ENCODE assay signal across 13 mouse cellular contexts in the genomic region with DNA sequence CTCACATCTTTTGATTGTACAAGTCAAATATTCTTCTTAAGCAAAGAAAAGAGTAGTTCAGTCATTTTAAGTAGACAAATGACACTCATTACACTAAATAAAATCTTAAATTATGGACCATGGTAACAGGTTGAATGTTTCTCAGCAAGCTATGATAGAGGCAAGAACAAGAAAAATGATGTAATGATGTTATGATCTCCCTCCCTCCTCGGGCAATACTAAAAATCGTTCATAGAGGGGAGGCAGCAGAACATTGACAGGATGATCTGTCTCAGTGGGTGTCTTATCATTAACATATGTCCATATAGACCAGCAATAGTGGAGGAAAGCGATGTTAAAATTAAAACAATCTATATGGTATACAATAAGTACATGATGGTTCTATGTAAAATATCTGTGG. TPM values are rescaled to one million over a fixed set of nuclear protein-coding genes. Genes with fewer than 3 reads are reported as not detected.
DNase-seq lines count a peak whose midpoint lies in the region; ATAC-seq and TF ChIP-seq lines count a peak whose summit lies in the region.
"Had no signal": no experiment of that assay in that cellular context is flagged by ENCODE, and none has a peak within 500 bp of the region (broad histone marks: within the 10 kb centered on the region; RNA-seq: fewer than 3 reads in every experiment).

No protein-coding gene starts in this region.

- H3K4me1 ChIP-seq in hindbrain, embryonic 14.5 days (replicated peaks; ENCODE audit: control insufficient read depth, insufficient read depth, low read length): peaks cover 29% of the 10 kb centered on the region
- peaks cover 2% of the 10 kb centered on the region; the same call in 1 of the 2 replicates for H3K4me1 ChIP-seq in midbrain, postnatal 0 days (ENCODE audit: insufficient read depth, low read length)
- H3K4me1 ChIP-seq in heart, embryonic 12.5 days (replicated peaks): no peaks in the 10 kb centered on the region

- no peaks in the 10 kb centered on the region for H3K27me3 ChIP-seq in hindbrain, embryonic 14.5 days (ENCODE audit: control insufficient read depth, insufficient read depth, low read length)
- H3K27me3 ChIP-seq in midbrain, postnatal 0 days (ENCODE audit: insufficient read depth, low read length): no peaks in the 10 kb centered on the region
- H3K27me3 ChIP-seq in heart, embryonic 12.5 days (replicated peaks): no peaks in the 10 kb centered on the region

- H3K4me2 ChIP-seq in hindbrain, embryonic 14.5 days (replicated peaks): peak overlapping the region; percentile 69
- peak overlapping the region; percentile 52 for H3K4me2 ChIP-seq in midbrain, postnatal 0 days (ENCODE audit: low read depth, low read length, poor library complexity, severe bottlenecking)
- no peak overlapping the region for H3K4me2 ChIP-seq in heart, embryonic 12.5 days
- H3K4me2 ChIP-seq: liver, embryonic 11.5 days had no signal

- no peaks in the 10 kb centered on the region for H3K9me3 ChIP-seq in hindbrain, embryonic 14.5 days (ENCODE audit: control insufficient read depth, low read length)
- H3K9me3 ChIP-seq in midbrain, postnatal 0 days (ENCODE audit: low read length): no peaks in the 10 kb centered on the region
- H3K9me3 ChIP-seq in heart, embryonic 12.5 days (replicated peaks): no peaks in the 10 kb centered on the region

- no peak for ATAC-seq in hindbrain, embryonic 14.5 days (ENCODE audit: low FRiP score)
- peak; percentile 47 for ATAC-seq in midbrain, postnatal 0 days (ENCODE audit: low FRiP score)
- ATAC-seq in heart, embryonic 12.5 days (ENCODE audit: insufficient number of reproducible peaks, low FRiP score): no peak
- ATAC-seq: activated CD4-positive, CD25-positive, alpha-beta regulatory T cell, adult 4 months; intestine, postnatal 0 days had no signal

- peak overlapping the region; percentile 71 for H3K9ac ChIP-seq in hindbrain, embryonic 14.5 days
- peak overlapping the region; percentile 46 for H3K9ac ChIP-seq in midbrain, postnatal 0 days (replicated peaks; ENCODE audit: low read length, poor library complexity, severe bottlenecking)
- H3K9ac ChIP-seq in heart, embryonic 12.5 days: no peak overlapping the region

- H3K36me3 ChIP-seq in hindbrain, embryonic 14.5 days (replicated peaks; ENCODE audit: control insufficient read depth, insufficient read depth): no peaks in the 10 kb centered on the region
- no peaks in the 10 kb centered on the region for H3K36me3 ChIP-seq in midbrain, postnatal 0 days (ENCODE audit: insufficient read depth, low read length)
- H3K36me3 ChIP-seq in heart, embryonic 12.5 days: no peaks in the 10 kb centered on the region

- WGBS in hindbrain, embryonic 14.5 days: 32% methylated on average over 3 of the region's 3 CpGs
- 18% methylated on average over 3 of the region's 3 CpGs for WGBS in midbrain, postnatal 0 days
- 79% methylated on average over 3 of the region's 3 CpGs for WGBS in heart, embryonic 12.5 days

- TF ChIP-seq CTCF in layer of hippocampus, adult 2 months (conservative IDR thresholded peaks at IDR 0.05): no peak
- 0 out of 2 replicates have a peak, but pooled peaks have one; percentile 12 for TF ChIP-seq CTCF in midbrain, postnatal 0 days (IDR thresholded peaks at IDR 0.05)

- H3K27ac ChIP-seq in layer of hippocampus, adult 2 months: peak overlapping the region; percentile 96
- H3K27ac ChIP-seq in hindbrain, embryonic 14.5 days: peak overlapping the region; percentile 76
- H3K27ac ChIP-seq in midbrain, postnatal 0 days (ENCODE audit: low read depth, low read length): peak overlapping the region; percentile 65
- no peak overlapping the region for H3K27ac ChIP-seq in heart, embryonic 12.5 days (ENCODE audit: poor library complexity, severe bottlenecking)

- peak overlapping the region; percentile 70 for H3K4me3 ChIP-seq in layer of hippocampus, adult 2 months
- peak overlapping the region; percentile 47 for H3K4me3 ChIP-seq in hindbrain, embryonic 14.5 days (replicated peaks; ENCODE audit: low read length)
- H3K4me3 ChIP-seq in midbrain, postnatal 0 days (ENCODE audit: low read depth, low read length): peak overlapping the region; percentile 74
- no peak overlapping the region for H3K4me3 ChIP-seq in heart, embryonic 12.5 days

- DNase-seq in layer of hippocampus, adult 2 months (ENCODE audit: low spot score in 2 of 2): peak in 1 of 2 experiments; percentile 58
- no peak for DNase-seq in layer of hippocampus, postnatal 10 days (ENCODE audit: low spot score in 2 of 2)
- peak; percentile 29 to 61 for DNase-seq in cerebellum, postnatal 10 days
- DNase-seq in hindbrain, embryonic 14.5 days (ENCODE audit: low spot score): peak; percentile 57
- DNase-seq in midbrain, postnatal 0 days (ENCODE audit: low spot score): peak; percentile 74
- no peak for DNase-seq in right cerebral cortex, postnatal 14 days
- no peak for DNase-seq in ovary, postnatal 10 days (ENCODE audit: low spot score)
- DNase-seq: kidney, postnatal 4 days; thymus, adult 18-20 months had no signal

RNA-seq across cellular contexts. Expression of a gene that starts 2.1 kb away (rescaled TPM):
- total RNA-seq in layer of hippocampus, adult 2 months (2021): 100 to 1,000 TPM; 959 to 981 TPM
- 1,000 to 10,000 TPM in 1 of 2 experiments, 100 to 1,000 TPM in 1; 988 to 1,034 TPM for total RNA-seq in layer of hippocampus, postnatal 10 days (2021)
- 552 and 648 TPM in 2 replicates for polyA plus RNA-seq in hindbrain, embryonic 14.5 days (2014; fragmentation: Nextera tagmentation; extraction: Ambion mirVana)
- total RNA-seq in midbrain, postnatal 0 days (2014; rRNA removed): 913 and 1,167 TPM in 2 replicates
- polyA plus RNA-seq in midbrain, postnatal 0 days (2015; fragmentation: Nextera tagmentation; extraction: Ambion mirVana): 620 and 624 TPM in 2 replicates
- polyA plus RNA-seq in heart, embryonic 12.5 days (2016; fragmentation: Nextera tagmentation; extraction: Ambion mirVana): 17.1 and 17.7 TPM in 2 replicates

Comparison
In these comparisons a context has a peak if more than half of its experiments do, and no peak if none do; other contexts are left out.
1. DNase-seq: peak in cerebellum, postnatal 10 days (2 of 2), hindbrain, embryonic 14.5 days (single experiment) and midbrain, postnatal 0 days (single experiment); none in layer of hippocampus, postnatal 10 days (0 of 2), right cerebral cortex, postnatal 14 days (single experiment) and ovary, postnatal 10 days (single experiment).